Mouse (Mus musculus): Measurements from ENCODE around the gene Kcnma1.

Kcnma1 gene

DNA sequence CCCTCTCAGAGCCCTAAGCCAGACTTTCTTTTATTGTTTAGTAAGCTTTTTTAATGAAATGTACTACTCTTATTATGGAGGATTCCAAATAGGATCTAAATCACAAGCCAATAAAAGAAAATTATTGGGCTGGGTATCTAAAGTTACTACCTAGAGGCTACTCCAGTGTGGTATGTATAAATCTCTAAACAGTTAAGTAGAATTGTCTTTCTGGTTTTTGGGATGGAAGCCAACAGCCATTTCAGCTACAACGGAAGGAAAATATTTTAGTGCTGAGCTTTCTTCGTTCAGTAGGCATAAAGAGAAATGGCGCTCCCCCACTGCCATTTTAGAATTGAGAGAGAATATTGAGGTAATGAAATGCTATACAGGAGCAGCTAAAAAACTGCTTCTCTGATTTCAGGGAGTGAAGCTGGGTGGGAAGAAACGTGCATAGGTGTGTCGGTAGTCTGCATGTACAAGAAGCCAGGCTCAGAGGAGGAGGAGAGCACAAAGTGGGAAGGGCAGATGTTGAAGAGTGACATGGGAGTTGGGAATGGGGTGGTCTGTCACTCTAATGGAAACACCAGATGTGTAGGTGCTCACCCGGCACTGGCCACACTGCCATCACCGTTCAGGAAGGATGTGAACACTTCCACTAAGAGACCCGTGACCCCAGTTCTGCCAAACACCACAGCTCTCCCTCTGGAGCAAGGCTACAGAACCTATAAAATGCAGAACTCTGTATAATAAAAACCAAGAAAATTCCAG is 656.6 kb downstream of the Kcnma1 start:
- no peak for DNase-seq (ENCODE audit: low read depth, low spot score)

DNA sequence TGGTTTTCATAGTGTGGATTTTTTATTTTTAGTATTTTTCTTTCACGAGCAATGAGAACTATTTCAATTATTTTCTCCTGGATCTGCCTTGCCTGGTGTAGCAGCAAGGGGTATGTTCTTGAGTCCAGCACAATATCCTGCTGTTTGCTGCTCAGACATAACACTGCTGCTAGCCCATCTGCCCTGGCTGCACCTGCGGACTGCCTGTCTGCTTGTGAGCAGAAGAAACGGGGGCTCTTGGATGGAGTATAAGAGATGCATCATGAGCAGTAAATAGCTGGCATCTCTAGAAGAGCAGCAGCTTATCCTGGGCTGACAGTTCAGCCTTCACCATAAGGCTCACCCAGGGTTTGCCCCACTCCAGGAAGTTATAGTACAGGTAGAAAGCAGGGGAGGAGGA is 687.5 kb downstream of the Kcnma1 start:
- no peak for DNase-seq (ENCODE audit: low read depth, low spot score)

DNA sequence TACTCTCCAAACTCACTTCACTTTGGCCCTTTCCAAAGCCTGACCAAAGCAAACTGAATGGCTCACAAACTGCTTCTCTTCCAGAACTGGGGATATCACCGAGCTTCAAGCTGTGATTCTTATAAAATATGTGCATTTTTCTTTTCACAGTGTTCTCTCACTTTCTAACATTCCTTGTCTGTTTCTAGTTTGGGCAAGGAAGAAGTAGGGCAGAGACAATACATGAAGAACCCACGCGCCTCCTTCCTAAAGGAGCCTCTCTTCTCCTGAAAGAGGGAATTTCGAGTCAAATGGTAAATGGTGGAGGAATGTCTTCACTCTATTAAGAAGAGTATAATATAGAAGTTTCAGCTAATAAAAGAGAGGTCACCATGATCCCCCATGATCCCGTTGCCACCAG is 709.0 kb downstream of the Kcnma1 start:
- DNase-seq (ENCODE audit: low read depth, low spot score) = no peak

DNA sequence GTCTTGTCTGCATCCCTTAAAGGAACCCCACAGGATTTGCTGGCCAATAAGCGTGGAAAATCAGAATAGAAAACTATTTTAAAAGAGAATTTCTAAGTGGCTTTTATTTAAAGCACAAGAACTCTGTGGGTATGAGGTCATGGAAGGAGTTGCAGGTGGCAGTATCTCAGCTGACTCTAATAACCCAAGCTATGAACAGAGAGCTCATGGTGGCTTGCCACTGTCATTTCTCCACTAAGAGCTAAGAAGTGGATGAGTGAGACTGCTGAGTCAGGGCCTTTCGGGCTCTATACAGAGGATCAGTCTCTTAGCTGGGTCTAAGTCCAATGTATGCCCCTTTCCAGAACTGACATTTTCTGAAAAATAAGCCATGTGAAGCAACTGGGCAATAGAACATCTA is 713.8 kb downstream of the Kcnma1 start:
- DNase-seq (ENCODE audit: low read depth, low spot score) = no peak

DNA sequence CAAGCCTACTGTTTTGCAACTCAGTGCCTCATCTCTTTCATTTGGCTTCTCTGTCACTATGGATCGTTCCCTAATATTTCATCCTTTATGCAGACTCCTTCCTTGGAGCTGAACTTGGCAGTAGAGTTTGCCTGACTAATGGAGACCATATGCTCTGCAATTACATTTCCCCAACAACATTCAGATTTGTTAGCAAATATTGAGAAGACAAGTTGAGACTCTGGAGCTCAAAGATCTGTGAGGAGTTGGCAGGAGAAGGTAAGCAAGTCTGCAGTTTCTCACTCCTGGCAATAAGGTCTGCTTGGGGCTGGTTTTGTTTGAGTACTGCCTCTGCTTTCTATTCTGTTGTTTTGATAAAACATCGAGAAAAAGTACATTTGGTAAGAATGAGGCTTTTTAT is 723.7 kb downstream of the Kcnma1 start:
- DNase-seq (ENCODE audit: low read depth, low spot score) = no peak

DNA sequence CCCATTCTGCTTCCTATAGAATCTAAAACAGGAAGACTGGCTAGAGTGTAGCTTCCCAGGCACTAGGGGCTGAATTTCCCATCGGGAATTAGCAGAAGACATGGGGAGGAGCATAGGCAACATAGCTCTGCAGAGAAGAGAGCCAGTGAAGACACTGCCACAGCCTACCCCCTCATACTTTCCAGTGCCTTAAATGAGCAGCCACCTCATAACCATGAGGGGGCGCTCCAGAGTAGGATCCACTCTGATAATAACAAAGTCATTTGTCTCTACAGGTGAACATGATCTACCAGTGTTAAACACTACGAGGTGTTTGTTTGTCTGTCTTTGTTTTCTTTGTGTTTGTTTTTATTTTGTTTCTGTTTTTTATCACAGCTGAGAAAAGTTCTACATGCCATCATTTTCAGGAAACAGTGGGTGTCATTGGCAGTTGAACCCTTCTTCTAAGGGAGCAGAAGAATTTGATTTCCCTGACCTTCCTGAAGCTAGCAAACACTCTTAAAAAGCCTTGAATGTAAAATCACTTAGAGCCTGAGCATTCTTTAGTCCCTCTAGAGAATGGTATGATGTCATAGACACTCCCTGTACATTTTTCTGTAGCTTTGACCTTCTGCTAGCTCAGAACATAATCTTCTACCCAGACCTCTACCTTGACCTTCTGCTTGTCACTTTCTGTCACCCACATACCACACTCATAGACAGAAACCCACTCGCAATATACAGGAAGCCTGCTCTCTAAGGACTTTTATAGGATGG is 747.6 kb downstream of the Kcnma1 start:
- DNase-seq (ENCODE audit: low read depth, low spot score) = no peak

DNA sequence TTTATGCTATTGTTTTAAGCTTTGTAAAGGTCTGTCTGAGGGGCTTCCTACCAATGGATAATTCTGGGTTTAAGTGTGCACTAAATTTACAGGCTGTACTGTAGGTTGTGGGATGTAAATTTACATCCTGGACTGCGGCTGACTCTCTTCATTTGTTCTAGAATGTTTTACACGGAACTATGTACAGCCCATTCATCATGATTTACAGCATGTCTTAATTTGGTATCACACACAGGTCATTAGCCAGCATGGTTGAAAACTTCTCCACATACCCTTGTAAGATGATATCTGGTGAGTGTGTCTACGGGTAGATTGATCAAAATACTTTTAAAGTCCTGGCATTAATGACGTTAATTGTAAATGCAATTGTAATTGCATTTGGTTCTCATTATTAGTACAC is 761.1 kb downstream of the Kcnma1 start:
- no peak for DNase-seq (ENCODE audit: low read depth, low spot score)

DNA sequence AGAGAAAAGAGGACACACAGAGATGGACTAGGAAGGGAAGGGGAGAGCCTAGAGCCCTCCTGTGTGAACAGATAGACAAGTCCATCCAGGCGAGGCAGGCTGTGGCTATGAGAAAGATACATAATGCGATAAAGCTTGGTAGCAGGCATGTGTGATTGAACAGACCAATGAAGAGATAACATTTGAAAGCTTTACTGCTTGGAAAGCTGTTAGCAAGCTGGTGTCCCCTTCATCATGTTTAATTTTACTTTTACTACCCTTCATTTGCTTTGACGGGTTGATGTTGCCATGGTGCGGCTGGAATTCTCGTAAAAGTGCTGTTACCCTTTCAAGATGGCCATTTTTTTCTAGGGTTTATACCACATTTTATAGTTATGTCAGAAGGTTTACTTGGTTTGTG is 769.8 kb downstream of the Kcnma1 start:
- DNase-seq (ENCODE audit: low read depth, low spot score) = no peak

DNA sequence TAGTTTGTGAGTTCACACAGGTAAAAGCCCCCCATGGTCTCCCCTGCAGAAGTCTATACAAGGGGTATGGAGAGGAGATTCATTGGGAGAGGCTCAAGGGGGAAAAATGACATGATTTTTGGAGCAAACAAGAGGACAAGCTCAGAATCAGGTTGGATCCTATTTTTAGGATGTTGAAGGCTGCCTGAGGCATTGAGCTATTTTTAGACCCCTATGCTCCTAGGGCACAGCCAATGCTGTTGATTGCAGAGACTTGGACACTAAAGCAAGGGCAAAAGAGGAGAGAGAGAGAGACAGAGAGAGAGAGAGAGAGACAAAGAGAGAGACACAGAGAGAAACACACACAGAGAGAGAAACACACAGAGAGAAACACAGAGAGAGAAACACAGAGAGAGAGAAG is 770.4 kb downstream of the Kcnma1 start:
- no peak for DNase-seq (ENCODE audit: low read depth, low spot score)

Data from A20 (cell line).